In the genomic region with DNA sequence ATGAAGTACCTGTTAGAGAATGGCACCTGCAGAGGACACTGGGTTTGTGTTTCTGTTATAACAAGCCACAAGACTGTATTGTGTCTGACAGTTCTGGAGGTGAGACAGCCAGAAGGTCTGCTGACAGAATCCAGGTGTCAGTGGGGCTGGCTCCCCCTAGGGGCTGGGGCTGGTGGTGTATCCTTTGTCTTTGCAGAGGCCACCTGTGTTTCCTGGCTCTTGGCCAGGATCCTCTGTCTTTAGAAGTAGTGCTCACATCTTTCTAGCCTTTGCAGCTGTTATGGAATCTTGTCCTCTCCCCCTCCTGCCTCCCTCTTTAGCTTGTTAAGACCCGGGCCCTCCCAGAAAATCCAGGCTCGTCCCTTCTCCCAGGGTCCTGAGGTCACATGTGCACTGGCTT, we compare ENCODE assay signal across 9 mouse cellular contexts. TPM values are rescaled to one million over a fixed set of nuclear protein-coding genes. Genes with fewer than 3 reads are reported as not detected.
DNase-seq lines count a peak whose midpoint lies in the region; ATAC-seq and TF ChIP-seq lines count a peak whose summit lies in the region.
"Had no signal": no experiment of that assay in that cellular context is flagged by ENCODE, and none has a peak within 500 bp of the region (broad histone marks: within the 10 kb centered on the region; RNA-seq: fewer than 3 reads in every experiment).

No protein-coding gene starts in this region.

- no peaks in the 10 kb centered on the region for H3K9me3 ChIP-seq in kidney, embryonic 14.5 days (ENCODE audit: control insufficient read depth, low read length)

- no peak overlapping the region for H3K9ac ChIP-seq in kidney, embryonic 14.5 days (ENCODE audit: low read depth, low read length)

- 31% methylated on average over 2 of the region's 2 CpGs for whole genome bisulfite sequencing in cerebellum, adult 2 months
- WGBS in kidney, embryonic 14.5 days, result 28% methylated on average over 2 of the region's 2 CpGs

- H3K36me3 ChIP-seq in kidney, embryonic 14.5 days (ENCODE audit: control insufficient read depth, insufficient read depth, low read length), result peaks cover 30% of the 10 kb centered on the region

- no peak overlapping the region for H3K27ac ChIP-seq in cerebellum, adult 2 months (ENCODE audit: insufficient read depth, low read length)
- no peak overlapping the region for H3K27ac ChIP-seq in kidney, embryonic 14.5 days (ENCODE audit: low read depth, low read length)

- no peak overlapping the region for H3K4me2 ChIP-seq in kidney, embryonic 14.5 days (replicated peaks; ENCODE audit: low read depth, low read length)

- peak; percentile 64 for TF ChIP-seq CTCF in cerebellum, adult 2 months (IDR thresholded peaks at IDR 0.05; ENCODE audit: borderline replicate concordance, insufficient read depth, low read depth, low read length)

- H3K27me3 ChIP-seq in cerebellum, adult 2 months (ENCODE audit: control insufficient read depth, insufficient read depth, low read length), result no peaks in the 10 kb centered on the region
- no peaks in the 10 kb centered on the region for H3K27me3 ChIP-seq in kidney, embryonic 14.5 days (ENCODE audit: control insufficient read depth, insufficient read depth, low read length)

- no peaks in the 10 kb centered on the region for H3K4me1 ChIP-seq in cerebellum, adult 2 months (ENCODE audit: control insufficient read depth, insufficient read depth, low read length)
- H3K4me1 ChIP-seq in kidney, embryonic 14.5 days (ENCODE audit: control insufficient read depth, insufficient read depth, low read length), result no peaks in the 10 kb centered on the region

- H3K4me3 ChIP-seq in cerebellum, adult 2 months (replicated peaks; ENCODE audit: insufficient read depth, low read depth, low read length), result no peak overlapping the region
- H3K4me3 ChIP-seq in kidney, embryonic 14.5 days (ENCODE audit: low read length), result no peak overlapping the region

- ATAC-seq in erythroblast, adult 5-6 weeks (replicated peaks; ENCODE audit: low FRiP score, poor library complexity, severe bottlenecking), result peak; percentile 74; the same call in 1 of the 2 replicates
- 0 out of 2 replicates have a peak, but pooled peaks have one; percentile 28 for ATAC-seq in kidney, embryonic 14.5 days (ENCODE audit: low FRiP score, low TSS enrichment)

- no peak for TF ChIP-seq POLR2A in cerebellum, adult 2 months (IDR thresholded peaks at IDR 0.05; ENCODE audit: borderline replicate concordance, insufficient read depth, low read length)

- peak; percentile 33 to 41 for DNase-seq in cerebellum, adult 2 months
- no peak for DNase-seq in cerebellum, adult 11-12 months
- peak; percentile 37 for DNase-seq in urinary bladder, postnatal 25 days (ENCODE audit: low spot score)
- no peak for DNase-seq in urinary bladder, postnatal 10 days (ENCODE audit: low spot score)
- DNase-seq in lung, postnatal 25 days (ENCODE audit: low spot score), result peak; percentile 23
- peak; percentile 72 for DNase-seq in testis, postnatal 10 days (ENCODE audit: low spot score)

RNA-seq across cellular contexts. Expression of a gene that starts 16.2 kb away (rescaled TPM):
- 1.3 and 1.6 TPM in 2 replicates for polyA plus RNA-seq in cerebellum, adult 2 months (2012; rRNA removed)
- total RNA-seq in erythroblast, adult 5-6 weeks (2015; ENCODE audit: low replicate concordance), result 0.84 and 11.9 TPM in 2 replicates
- total RNA-seq in erythroblast, adult 5-6 weeks (2017; ENCODE audit: low replicate concordance), result 0.42 and 2.4 TPM in 2 replicates
- 2.2 and 2.7 TPM in 2 replicates for polyA plus RNA-seq in kidney, embryonic 14.5 days (2014; fragmentation: Nextera tagmentation; extraction: Ambion mirVana)

RNA-seq across cellular contexts. Expression of a gene that starts 53.2 kb away (rescaled TPM):
- not detected in 2 replicates for polyA plus RNA-seq in cerebellum, adult 2 months (2012; rRNA removed)
- total RNA-seq in erythroblast, adult 5-6 weeks (2015; ENCODE audit: low replicate concordance), result not detected in 2 replicates
- not detected in 2 replicates for total RNA-seq in erythroblast, adult 5-6 weeks (2017; ENCODE audit: low replicate concordance)
- not detected in 2 replicates for polyA plus RNA-seq in kidney, embryonic 14.5 days (2014; fragmentation: Nextera tagmentation; extraction: Ambion mirVana)
- total RNA-seq: left cerebral cortex, postnatal 14 days had no signal

Comparison
In these comparisons a context has a peak if more than half of its experiments do, and no peak if none do; other contexts are left out.
1. DNase-seq: peak in cerebellum, adult 2 months (2 of 2), urinary bladder, postnatal 25 days (single experiment), lung, postnatal 25 days (single experiment) and testis, postnatal 10 days (single experiment); none in cerebellum, adult 11-12 months (single experiment) and urinary bladder, postnatal 10 days (single experiment).